Mouse (Mus musculus) kidney, postnatal 0 days (tissue): ENCODE measurements at regions not wholly inside any gene's neighbourhood (a gene's known extent, or its start where the extent isn't known, plus 50 kb on each side); places are given as distances from the start of the nearest gene placed in this dataset.

Experiments used
- ATAC-seq: fragments of 200-750 bp; cut with Nextera tagmentation; replicated peaks from 2 replicates; pipeline ENCODE4 v1.8.0; 2017; ENCODE audit warnings: low read depth, moderate number of reproducible peaks, moderate TSS enrichment, moderate library complexity; ENCODE audit not compliant: low FRiP score
- DNase-seq: peaks from one replicate; pipeline ENCODE4 v3.0.0-alpha.2; 2016; ENCODE audit warnings: low spot score
- H3K27ac ChIP-seq: fragments of 300-500 bp; sonication (generic); 2 replicates; pipeline ENCODE4 v1.5.1; 2014; ENCODE audit warnings: mild to moderate bottlenecking
- H3K27me3 ChIP-seq: fragments of 300-500 bp; sonication (generic); 2 replicates; pipeline ENCODE4 v1.6.1; 2014; ENCODE audit warnings: low read length, mixed read lengths; ENCODE audit not compliant: insufficient read depth
- H3K36me3 ChIP-seq: fragments of 300-500 bp; sonication (generic); 2 replicates; pipeline ENCODE4 v1.6.1; 2014; ENCODE audit warnings: low read length, mixed read lengths; ENCODE audit not compliant: insufficient read depth
- H3K4me1 ChIP-seq: fragments of 300-500 bp; sonication (generic); replicated peaks from 2 replicates; pipeline ENCODE4 v1.6.1; 2014; ENCODE audit warnings: antibody characterized with exemption, low read length, mixed read lengths; ENCODE audit not compliant: insufficient read depth
- H3K4me2 ChIP-seq: fragments of 300-500 bp; sonication (generic); 2 replicates; pipeline ENCODE4 v1.6.1; 2014; ENCODE audit warnings: mild to moderate bottlenecking, low read length, moderate library complexity, mixed read lengths
- H3K4me3 ChIP-seq: fragments of 300-500 bp; sonication (generic); replicated peaks from 2 replicates; pipeline ENCODE4 v1.5.1; 2014; ENCODE audit warnings: low read depth, low read length
- H3K9ac ChIP-seq: fragments of 300-500 bp; sonication (generic); 2 replicates; pipeline ENCODE4 v1.6.1; 2014; ENCODE audit warnings: low read depth, low read length
- H3K9me3 ChIP-seq: fragments of 300-500 bp; sonication (generic); replicated peaks from 2 replicates; pipeline ENCODE4 v1.6.1; 2016; ENCODE audit warnings: low read length, inconsistent platforms, mixed read lengths
- CTCF ChIP-seq: IDR thresholded peaks from 2 replicates; pipeline ENCODE4 v1.5.1; 2016; ENCODE audit warnings: antibody characterized with exemption, low read depth, mild to moderate bottlenecking, moderate library complexity
- WGBS: fragments of 180-500 bp; shearing (Covaris S2); extraction: QIAGEN DNeasy Blood & Tissue Kit; methylation state at CpG from one replicate; pipeline ENCODE4 v1.1.7; 2014; 5-methylcytosine and 5-hydroxymethylcytosine counted together

GRCm38 (mm10) chr15:45612954-45613353 lies 5478.8 kb downstream of the 9330182O14Rik start:
- H3K9me3 ChIP-seq = no peaks in the 10 kb centered on the region
- H3K4me1 ChIP-seq = no peaks in the 10 kb centered on the region
- no peak overlapping the region for H3K9ac ChIP-seq
- H3K27me3 ChIP-seq = no peaks in the 10 kb centered on the region
- no peaks in the 10 kb centered on the region for H3K36me3 ChIP-seq
- no peak for TF ChIP-seq CTCF
- H3K4me3 ChIP-seq = no peak overlapping the region
- ATAC-seq (no peak), DNase-seq (no peak)
- H3K27ac ChIP-seq = no peak overlapping the region
- no peak overlapping the region for H3K4me2 ChIP-seq

DNA sequence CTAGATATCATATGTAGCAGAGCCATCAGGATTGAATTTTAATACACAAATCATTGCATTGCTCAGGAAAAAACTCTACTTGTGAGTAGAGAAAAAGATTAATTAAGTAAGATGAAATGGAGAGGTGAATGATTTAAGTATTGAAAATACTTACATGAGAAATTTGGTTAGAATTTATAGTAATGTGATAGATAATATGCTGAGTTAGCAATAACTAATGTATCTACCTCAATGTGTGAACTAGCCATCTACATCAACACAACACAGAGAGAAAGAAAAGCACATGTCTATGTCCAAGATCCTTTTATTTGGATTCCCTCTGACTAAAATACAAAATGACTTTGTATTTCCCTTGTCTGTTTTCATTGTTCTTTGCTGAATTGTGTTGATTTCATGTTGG lies 5512.1 kb downstream of the 9330182O14Rik start:
- ATAC-seq (no peak), DNase-seq (no peak)
- H3K36me3 ChIP-seq = no peaks in the 10 kb centered on the region
- no peak overlapping the region for H3K4me3 ChIP-seq
- H3K27me3 ChIP-seq = no peaks in the 10 kb centered on the region
- no peak for TF ChIP-seq CTCF
- no peak overlapping the region for H3K9ac ChIP-seq
- H3K9me3 ChIP-seq = no peaks in the 10 kb centered on the region
- H3K4me2 ChIP-seq = no peak overlapping the region
- no peaks in the 10 kb centered on the region for H3K4me1 ChIP-seq
- H3K27ac ChIP-seq = no peak overlapping the region

GRCm38 (mm10) chr15:45663601-45664000 lies 5529.4 kb downstream of the 9330182O14Rik start:
- WGBS = 67% methylated on average over 3 of the region's 3 CpGs
- no peak overlapping the region for H3K4me2 ChIP-seq
- H3K27ac ChIP-seq = no peak overlapping the region
- H3K9ac ChIP-seq = no peak overlapping the region
- DNase-seq (no peak), ATAC-seq (no peak)
- no peaks in the 10 kb centered on the region for H3K36me3 ChIP-seq
- no peak for TF ChIP-seq CTCF
- H3K4me1 ChIP-seq = no peaks in the 10 kb centered on the region
- no peaks in the 10 kb centered on the region for H3K9me3 ChIP-seq
- no peak overlapping the region for H3K4me3 ChIP-seq
- no peaks in the 10 kb centered on the region for H3K27me3 ChIP-seq

DNA sequence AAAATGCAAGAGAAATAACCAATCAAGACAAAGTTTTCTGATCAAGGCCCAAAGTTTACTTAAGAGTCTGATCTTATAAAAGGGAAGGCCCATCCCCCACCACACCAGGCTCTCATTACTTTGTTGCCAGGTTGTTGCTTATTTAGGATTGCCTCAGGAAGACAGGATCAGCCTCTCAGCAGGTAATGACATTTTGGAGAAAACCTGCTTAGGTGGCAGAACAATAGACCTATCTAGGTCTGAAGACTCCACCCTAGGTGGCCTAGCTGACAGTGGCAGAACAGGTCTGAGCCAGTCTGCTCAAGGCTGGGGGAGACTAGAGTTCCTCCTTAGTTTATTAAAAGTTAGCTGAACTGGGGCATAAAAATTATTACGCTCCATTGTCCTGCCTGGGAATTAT lies 5555.3 kb downstream of the 9330182O14Rik start:
- no peak for DNase-seq
- no peak overlapping the region for H3K4me2 ChIP-seq
- ATAC-seq = no peak
- H3K4me3 ChIP-seq = no peak overlapping the region
- no peaks in the 10 kb centered on the region for H3K4me1 ChIP-seq
- no peaks in the 10 kb centered on the region for H3K9me3 ChIP-seq
- H3K27me3 ChIP-seq = no peaks in the 10 kb centered on the region
- no peaks in the 10 kb centered on the region for H3K36me3 ChIP-seq
- no peak overlapping the region for H3K27ac ChIP-seq
- WGBS = 97% methylated on average over 1 of the region's 1 CpGs
- H3K9ac ChIP-seq = no peak overlapping the region
- TF ChIP-seq CTCF = no peak

DNA sequence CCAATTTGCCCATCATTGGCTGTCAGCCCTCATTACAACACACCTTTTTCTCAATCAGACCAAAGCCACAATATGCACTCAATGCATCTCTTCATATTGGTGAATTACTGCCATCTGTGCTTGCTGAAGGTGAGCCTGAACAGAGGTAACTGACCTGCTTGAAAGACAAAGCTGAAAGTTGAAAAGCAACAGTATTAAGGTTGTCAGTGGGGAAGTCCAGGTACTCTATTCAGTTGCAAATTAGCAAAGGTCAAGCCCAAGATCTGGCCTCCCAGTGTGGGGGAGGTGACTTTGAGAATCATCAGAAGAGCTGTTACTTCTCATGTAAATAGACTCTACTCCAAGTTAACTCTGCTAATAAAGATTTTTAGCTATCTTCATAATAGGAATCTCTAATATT lies 5555.9 kb downstream of the 9330182O14Rik start:
- no peak overlapping the region for H3K9ac ChIP-seq
- no peak overlapping the region for H3K4me2 ChIP-seq
- no peak for TF ChIP-seq CTCF

GRCm38 (mm10) chr15:45711109-45711508 lies 5576.9 kb downstream of the 9330182O14Rik start:
- no peak for DNase-seq
- Histone ChIP-seq H3K4me1 (no peaks in the 10 kb centered on the region), H3K9ac (no peak overlapping the region), H3K4me2 (no peak overlapping the region), H3K27ac (no peak overlapping the region), H3K36me3 (no peaks in the 10 kb centered on the region), H3K9me3 (no peaks in the 10 kb centered on the region), H3K4me3 (no peak overlapping the region), H3K27me3 (no peaks in the 10 kb centered on the region)
- 51% methylated on average over 2 of the region's 2 CpGs for WGBS
- ATAC-seq = no peak
- TF ChIP-seq CTCF = no peak

More for the DNA sequence above, 5555.9 kb downstream of the 9330182O14Rik start:
- no peaks in the 10 kb centered on the region for H3K36me3 ChIP-seq
- no peak for DNase-seq
- H3K4me3 ChIP-seq = no peak overlapping the region
- no peak overlapping the region for H3K27ac ChIP-seq
- ATAC-seq = no peak
- no peaks in the 10 kb centered on the region for H3K9me3 ChIP-seq
- no peaks in the 10 kb centered on the region for H3K27me3 ChIP-seq
- no peaks in the 10 kb centered on the region for H3K4me1 ChIP-seq

- DNase-seq = no peak
- Histone ChIP-seq H3K36me3 (no peaks in the 10 kb centered on the region), H3K27me3 (no peaks in the 10 kb centered on the region), H3K4me1 (no peaks in the 10 kb centered on the region), H3K4me3 (no peak overlapping the region), H3K27ac (no peak overlapping the region), H3K4me2 (no peak overlapping the region), H3K9me3 (no peaks in the 10 kb centered on the region), H3K9ac (no peak overlapping the region)
- no peak for ATAC-seq
- 72% methylated on average over 3 of the region's 3 CpGs for WGBS
- TF ChIP-seq CTCF = no peak
Observed at GRCm38 (mm10) chr15:45730370-45731153, 5596.4 kb downstream of the 9330182O14Rik start.
